Mouse (Mus musculus) spleen, embryonic (tissue): Measurements from ENCODE around the gene Rph3al.

Experiments used
- CTCF ChIA-PET: fragments of 350-600 bp; sonication (Branson Sonifier 250); formaldehyde crosslinking; loops from one replicate; lab custom pipeline; 2022; lab: Charles Lee

Gene Rph3al

GRCm38 (mm10) chr11:75830386-75830785, 107.8 kb downstream of the Rph3al start:
- CTCF ChIA-PET: no interaction called here

DNA sequence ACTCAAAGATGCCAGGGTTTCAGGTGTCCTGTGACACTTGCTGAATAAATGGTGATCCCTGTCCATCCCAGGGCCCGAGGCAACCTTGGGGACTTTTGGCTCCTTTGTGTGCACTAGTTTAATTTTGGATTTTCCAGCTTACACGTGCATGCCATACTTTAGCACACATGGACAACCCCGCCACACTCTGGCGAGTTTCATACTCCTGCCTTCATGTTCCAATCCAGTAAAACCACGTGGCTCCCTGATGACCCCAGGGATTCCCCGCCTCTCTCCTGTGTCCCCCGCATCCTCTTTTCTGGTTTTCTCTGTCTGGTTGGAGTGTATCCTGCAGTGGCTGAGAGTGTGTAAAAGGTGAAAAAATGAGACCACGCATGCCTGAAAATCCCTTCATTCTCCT, 110.8 kb downstream of the Rph3al start:
- CTCF ChIA-PET: no interaction called here

DNA sequence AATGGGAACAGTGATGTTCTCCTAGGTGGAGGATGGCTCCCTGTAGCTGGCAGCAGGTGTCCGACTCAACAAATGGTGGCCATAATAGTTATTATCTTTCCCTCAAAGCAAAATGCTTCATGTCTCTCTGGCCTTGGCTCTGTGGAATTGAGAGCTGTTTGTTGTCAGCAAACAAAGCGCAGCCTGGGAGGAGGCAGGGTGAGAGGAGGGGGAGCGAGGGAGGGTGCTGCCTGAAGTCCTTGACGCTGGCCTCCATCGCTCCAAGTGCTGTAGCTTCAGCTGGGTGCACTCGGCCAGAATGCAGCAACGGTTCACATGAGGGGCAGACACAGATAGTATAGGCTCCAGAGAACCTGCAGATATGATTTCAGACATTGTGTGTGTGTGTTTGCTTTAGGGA, 114.7 kb downstream of the Rph3al start:
- CTCF ChIA-PET: no interaction called here

DNA sequence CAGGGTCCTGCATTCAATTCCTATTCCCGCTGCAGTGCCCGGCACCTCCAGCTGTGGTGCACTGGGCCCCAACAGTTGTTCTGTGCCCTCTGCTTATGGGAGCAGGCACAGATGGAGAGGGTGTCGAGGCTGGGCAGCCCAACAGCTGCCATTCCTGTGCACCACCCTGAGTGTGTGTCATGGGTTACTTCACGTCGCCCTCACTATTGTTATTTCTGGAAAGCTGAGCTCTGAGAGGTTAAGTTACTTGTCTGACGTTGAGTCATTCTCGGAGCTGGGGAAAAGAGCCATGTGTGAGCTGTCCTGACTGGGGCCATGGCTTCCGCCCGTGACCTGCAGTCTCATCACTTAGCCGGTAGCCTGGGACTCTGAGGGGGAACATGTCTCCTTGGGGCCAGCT, 125.1 kb downstream of the Rph3al start:
- CTCF ChIA-PET: interaction anchor here (0.6 kb wide), 1 partner anchor 747 kb away, joined by 7 read pairs; no protein-coding TSS in a partner anchor

- CTCF ChIA-PET: no interaction called here
Observed at GRCm38 (mm10) chr11:75811900-75812299, 126.3 kb downstream of the Rph3al start.

- CTCF ChIA-PET: no interaction called here
Observed at GRCm38 (mm10) chr11:75810526-75810925, 127.7 kb downstream of the Rph3al start.

GRCm38 (mm10) chr11:75807486-75807885, 130.7 kb downstream of the Rph3al start:
- CTCF ChIA-PET: no interaction called here

DNA sequence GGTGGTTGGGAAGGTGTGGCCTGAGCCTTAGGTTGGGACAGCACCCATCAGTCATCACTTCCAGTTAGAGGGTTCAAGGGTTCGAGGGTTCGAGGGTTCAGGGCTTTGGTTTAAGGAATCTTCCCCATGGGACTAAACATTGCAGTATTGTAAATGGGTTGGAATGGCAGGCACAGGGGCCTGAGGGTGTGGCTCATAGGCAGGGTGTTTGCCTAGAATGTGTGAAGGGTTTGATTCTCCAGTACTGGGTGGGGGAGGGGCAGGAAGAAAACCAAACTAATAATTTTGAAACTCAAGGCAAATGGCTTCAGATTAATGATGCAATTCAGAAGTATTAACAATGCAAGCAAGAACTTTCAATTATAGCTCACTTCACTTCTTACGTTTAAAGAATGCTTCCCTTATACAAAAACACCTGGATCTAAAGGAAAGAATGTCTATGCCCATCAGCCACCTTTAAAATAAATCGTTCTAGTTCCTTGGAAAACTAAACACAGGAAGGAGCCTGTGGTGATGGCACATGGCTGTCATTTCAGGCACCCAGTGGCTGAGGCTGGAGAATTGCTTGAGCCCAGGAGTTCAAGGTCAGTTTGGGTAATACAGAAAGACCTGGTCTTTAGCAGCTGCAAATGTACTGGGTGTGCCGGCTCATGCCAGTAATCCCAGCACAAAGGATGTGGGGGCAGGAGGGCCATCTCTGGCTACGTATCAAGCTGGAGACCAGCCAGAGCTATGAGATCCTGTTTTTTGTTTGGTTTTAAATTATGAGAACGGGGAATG, 136.3 kb downstream of the Rph3al start:
- CTCF ChIA-PET: interaction anchor here (0.6 kb wide), 1 partner anchor 239 kb away, joined by 3 read pairs; no protein-coding TSS in a partner anchor

GRCm38 (mm10) chr11:75801369-75801768, 136.9 kb downstream of the Rph3al start:
- CTCF ChIA-PET: interaction anchor here (0.6 kb wide), 1 partner anchor 239 kb away, joined by 3 read pairs; no protein-coding TSS in a partner anchor

DNA sequence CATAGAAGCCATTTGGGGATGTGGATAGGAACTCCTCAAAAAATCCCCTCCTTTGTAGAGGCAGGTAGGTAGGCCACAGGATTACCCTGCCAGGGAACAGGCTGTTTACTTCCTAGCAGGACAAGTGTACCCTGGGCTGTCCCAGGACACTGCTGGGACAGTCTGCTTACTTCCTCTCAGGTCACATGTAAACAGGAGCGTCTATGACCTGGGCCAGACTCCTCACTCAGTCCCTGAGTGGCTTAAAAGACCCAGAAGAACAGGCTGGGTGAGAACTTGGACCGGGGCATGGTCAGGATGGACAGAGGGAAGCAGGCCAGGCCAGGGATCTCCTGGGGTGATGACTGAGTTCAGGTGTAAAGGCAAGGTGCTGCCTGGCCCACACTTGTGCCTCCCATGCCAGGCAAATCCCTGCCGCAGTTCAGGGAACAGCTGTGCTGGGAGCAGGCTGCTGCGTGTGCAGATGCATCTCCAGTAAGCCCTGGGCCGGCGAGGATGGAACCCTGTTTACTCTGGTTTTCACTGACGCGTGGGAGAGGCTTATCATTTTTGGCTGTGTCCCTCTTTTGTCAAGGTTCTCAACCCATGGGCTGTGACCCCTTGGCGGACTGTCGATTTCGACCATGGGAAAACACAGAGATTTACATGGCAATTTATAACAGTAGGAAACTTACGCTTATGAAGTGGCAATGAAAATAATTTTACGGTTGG, 141.5 kb downstream of the Rph3al start:
- CTCF ChIA-PET: no interaction called here

DNA sequence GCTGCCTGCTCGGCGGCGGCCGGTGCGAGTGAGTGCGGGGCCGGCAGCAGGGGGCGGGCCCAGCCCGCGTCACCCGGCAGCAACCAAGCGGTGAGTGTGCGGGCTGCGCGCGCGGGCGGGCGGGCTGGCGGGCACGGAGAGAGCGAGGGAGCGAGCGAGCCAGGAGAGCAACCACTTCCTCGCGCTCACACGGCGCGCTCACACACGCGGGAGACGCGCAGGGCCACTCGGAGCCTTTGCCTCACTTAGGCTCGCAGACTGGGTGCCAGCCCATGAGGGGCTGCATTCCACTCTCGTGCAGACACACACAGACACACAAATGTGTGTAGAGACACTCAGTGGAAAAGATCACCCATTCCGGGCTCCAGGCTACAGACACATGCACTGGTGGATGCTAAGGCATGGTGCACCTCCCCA, 142.2 kb downstream of the Rph3al start, which contains the start of gene Doc2b:
Gene Doc2b (minus strand): TSS at position 21 of the 417 bp plus-strand sequence.
- CTCF ChIA-PET: no interaction called here

DNA sequence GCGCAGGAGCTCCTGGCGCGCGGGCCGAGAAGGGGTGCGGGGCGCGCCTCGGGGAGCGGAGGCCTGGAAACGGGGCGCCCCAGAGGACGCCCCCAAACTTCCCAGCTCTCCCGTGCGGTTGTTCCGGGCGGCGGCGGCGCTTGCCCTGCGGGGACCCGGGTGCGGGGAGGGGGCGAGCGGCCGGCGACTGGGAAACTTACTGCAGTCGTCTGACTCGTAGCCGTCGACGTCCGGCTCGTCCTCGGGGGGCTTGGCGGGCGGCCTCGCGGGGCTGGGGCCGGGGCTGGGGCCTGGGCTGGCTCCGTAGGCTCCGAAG, 142.9 kb downstream of the Rph3al start:
- CTCF ChIA-PET: no interaction called here

DNA sequence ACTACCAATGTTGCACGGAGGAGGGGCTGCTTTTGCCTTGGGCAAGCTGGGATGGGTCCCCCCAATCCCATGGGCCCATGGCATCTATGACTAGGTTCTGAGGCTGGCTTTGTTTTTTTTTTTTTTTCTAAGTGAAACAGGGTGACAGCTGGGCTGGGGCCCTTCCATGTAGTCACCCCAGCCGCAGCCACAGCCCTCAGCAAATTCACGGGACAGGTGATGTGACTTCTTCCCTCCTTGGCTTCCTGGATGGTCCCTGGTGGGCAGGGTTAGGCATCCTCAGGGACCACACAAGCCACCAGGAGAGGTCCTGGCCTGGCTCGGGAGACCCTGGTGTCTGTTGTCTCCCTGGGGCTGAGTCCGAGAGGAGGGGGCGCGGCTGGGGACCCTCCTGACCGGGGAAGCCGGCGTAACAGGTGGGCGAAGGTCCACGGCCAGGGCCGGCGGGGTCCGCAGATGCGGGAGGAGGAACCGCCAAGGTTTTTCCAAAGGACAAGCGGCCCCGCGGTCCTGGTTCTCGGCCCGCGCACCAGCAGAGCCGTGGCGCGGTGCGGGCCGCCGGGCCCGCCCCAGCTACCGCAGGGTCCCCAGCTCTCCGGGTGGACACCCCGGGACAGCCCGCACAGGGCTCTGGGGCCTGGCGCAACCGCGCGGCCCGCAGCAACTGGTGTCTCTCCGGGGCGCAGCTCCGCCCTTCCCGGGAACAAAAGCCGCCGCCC, 143.5 kb downstream of the Rph3al start:
- CTCF ChIA-PET: no interaction called here

DNA sequence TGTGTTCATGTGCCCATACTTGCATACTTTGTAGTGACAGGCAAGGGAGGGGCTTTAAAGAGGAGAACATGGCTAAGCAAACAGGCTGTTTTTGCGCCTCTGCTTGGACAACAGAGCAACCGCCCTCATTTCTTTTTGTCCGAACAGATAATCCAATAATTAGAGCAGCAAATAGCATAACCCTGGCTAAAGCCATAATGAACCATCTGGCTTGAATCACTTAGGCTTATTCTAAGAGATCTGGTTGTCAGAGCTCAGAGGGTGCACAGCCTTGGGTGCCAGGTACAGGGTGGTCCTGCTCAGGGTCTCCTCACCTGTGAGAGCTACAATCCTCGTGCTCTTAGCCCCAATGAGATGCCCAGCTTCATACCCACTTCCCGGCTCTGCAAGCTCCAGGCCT, 144.9 kb downstream of the Rph3al start:
- CTCF ChIA-PET: no interaction called here

GRCm38 (mm10) chr11:75792535-75792934, 145.7 kb downstream of the Rph3al start:
- CTCF ChIA-PET: no interaction called here

GRCm38 (mm10) chr11:75785897-75786296, 152.3 kb downstream of the Rph3al start:
- CTCF ChIA-PET: no interaction called here

DNA sequence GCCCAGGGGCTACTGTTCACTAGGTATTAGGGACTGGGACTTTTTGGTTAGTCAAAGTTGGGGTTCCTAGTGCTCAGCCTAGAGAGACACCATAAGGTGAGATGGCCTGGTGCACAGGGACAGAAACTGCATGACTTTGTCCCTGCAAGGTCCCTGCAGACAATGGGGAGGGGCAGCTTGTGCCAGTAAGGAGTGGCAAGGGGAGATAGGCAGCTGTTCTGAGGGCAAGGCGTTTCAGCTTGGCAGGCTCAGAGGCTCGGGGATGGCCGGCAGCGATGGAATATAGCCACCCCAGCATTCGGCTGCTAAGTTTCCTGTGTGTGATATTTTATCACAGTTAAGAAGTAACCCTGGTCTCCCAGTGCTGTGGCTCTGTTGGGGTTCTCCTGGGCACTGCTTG, 154.4 kb downstream of the Rph3al start:
- CTCF ChIA-PET: no interaction called here

GRCm38 (mm10) chr11:75781919-75782318, 156.3 kb downstream of the Rph3al start:
- CTCF ChIA-PET: no interaction called here
